Mouse (Mus musculus) cortical plate, adult 2 months (tissue): ENCODE results near the gene Synpo2.

Source experiments
- CTCF ChIP-seq: fragments of 200-500 bp; IDR thresholded peaks from 2 replicates; pipeline ENCODE4 v1.5.1; 2011; ENCODE audit warnings: mild to moderate bottlenecking, control low read depth, low read length; ENCODE audit not compliant: insufficient read depth; ENCODE audit errors: extremely low read depth
- POLR2A ChIP-seq: fragments of 200-500 bp; IDR thresholded peaks from 2 replicates; pipeline ENCODE4 v1.6.1; 2011; ENCODE audit warnings: mild to moderate bottlenecking, low read length, control low read depth; ENCODE audit not compliant: insufficient read depth; ENCODE audit errors: extremely low read depth

GRCm38 (mm10) chr3:123158579-123158978, 77.4 kb downstream of the Synpo2 start:
- no peak for TF ChIP-seq POLR2A
- peak; percentile 41; the same call in 1 of the 2 replicates for TF ChIP-seq CTCF
